Mouse (Mus musculus) T-helper 2 cell (primary cell): ENCODE results near the gene Ppp6r1.
"Not testable (repeated sequence)": the region's sequence is repeated elsewhere in the genome, so short reads cannot be mapped to it uniquely, and the experiment has no call there.

ENCODE experiments used
- in situ Hi-C: fragments of 300-600 bp; cut with MboI, MseI; formaldehyde crosslinking; loops from one replicate; pipeline ENCODE4 v1.15.1; 2025; ENCODE audit warnings: high pct_unique_total_duplicates

The Ppp6r1 gene

GRCm38 (mm10) chr7:4624343-4624742 is 34.5 kb downstream of the Ppp6r1 start:
- in situ Hi-C loops = no loop called here

GRCm38 (mm10) chr7:4623544-4624189 is 35.2 kb downstream of the Ppp6r1 start:
- in situ Hi-C loops = no loop called here

- in situ Hi-C loops = no loop called here
These were observed 38.8 kb downstream of the Ppp6r1 start for GRCm38 (mm10) chr7:4619979-4620378.

- in situ Hi-C loops = no loop called here
These were observed 44.9 kb downstream of the Ppp6r1 start for GRCm38 (mm10) chr7:4613740-4614403.

GRCm38 (mm10) chr7:4612956-4613355 is 45.9 kb downstream of the Ppp6r1 start:
- in situ Hi-C loops = no loop called here

- in situ Hi-C loops = no loop called here
These were observed 46.4 kb downstream of the Ppp6r1 start for GRCm38 (mm10) chr7:4612386-4612785.

- in situ Hi-C loops = no loop called here
These were observed 46.9 kb downstream of the Ppp6r1 start for GRCm38 (mm10) chr7:4611921-4612341.

- in situ Hi-C loops = no loop called here
These were observed 47.3 kb downstream of the Ppp6r1 start for GRCm38 (mm10) chr7:4611511-4611910.

- in situ Hi-C loops = no loop called here
These were observed 50.8 kb downstream of the Ppp6r1 start for GRCm38 (mm10) chr7:4608002-4608401.

- in situ Hi-C loops = no loop called here
These were observed 54.9 kb downstream of the Ppp6r1 start, which contains the start of gene Ptprh for GRCm38 (mm10) chr7:4603873-4604272. TSS of gene Ptprh (minus strand) at chr7:4604041.

GRCm38 (mm10) chr7:4602969-4603368 is 55.9 kb downstream of the Ppp6r1 start:
- in situ Hi-C loops = no loop called here

- in situ Hi-C loops = not testable (repeated sequence)
These were observed 61.8 kb downstream of the Ppp6r1 start for GRCm38 (mm10) chr7:4597046-4597445.
